Mouse (Mus musculus) activated CD4-positive, CD25-positive, alpha-beta regulatory T cell, adult 4 months (primary cell): ENCODE measurements around the gene Akr1cl. TPM values are rescaled to one million over a fixed set of nuclear protein-coding genes. Genes with fewer than 3 reads are reported as not detected.
"Not testable (repeated sequence)": the region's sequence is repeated elsewhere in the genome, so short reads cannot be mapped to it uniquely, and the experiment has no call there.

ENCODE experiments used
- ATAC-seq: one replicate; pipeline ENCODE4 v1.8.0; 2017
- polyA plus RNA-seq, 2 experiments: library from polyadenylated mRNA; unstranded; fragments of 100-300 nt; shearing (Covaris generic); gene quantifications; one replicate each; pipeline ENCODE4 v1.2.1; 2017

Akr1cl gene
- polyA plus RNA-seq, result under 1 TPM in 1 of 2 experiments, not detected in 1; 0.58 TPM

DNA sequence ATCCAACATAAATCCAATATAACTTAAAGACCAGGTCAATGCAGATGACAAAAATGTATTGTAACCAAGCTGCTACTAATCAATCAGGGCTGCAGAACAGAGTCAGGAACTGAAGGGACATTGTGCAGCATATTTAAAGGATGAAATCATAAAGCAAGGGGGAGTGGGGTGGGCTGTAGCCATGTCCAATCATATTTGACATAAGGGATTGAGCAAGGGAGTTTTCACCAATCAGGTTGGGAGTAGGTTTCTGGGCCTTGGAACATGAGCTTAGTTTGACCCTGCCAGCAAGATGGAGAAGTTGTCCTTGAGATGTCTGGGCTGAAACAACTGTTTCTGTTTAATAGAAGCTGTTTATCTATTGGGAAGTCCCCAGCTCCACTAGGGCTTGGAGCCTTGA lies at the start of gene Akr1cl:
Akr1cl (minus strand) TSS at position 119 of the 400 bp plus-strand sequence.
- no peak for ATAC-seq

DNA sequence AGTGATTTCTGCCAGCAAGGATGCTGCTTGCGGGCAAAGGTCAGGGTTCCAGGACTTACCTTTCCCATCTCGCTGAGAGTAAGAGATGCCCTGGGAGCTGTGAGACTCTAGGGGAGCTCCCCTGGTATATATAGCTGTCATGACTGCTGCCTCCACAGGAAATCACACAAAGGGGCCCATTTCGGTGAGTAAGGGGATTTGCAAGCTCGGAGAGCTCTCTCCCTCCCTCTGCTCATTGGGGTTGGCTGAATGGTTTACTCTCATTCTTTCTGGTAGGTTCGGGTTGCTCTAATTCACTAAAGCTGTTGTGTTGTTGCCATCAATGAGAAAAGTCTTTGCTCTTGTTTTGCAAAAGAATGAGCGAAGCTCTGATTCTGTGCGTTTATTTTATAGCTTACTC lies 49.6 kb upstream of the Akr1cl start, which contains the start of gene Crygb:
Crygb (minus strand) TSS at position 101 of the 400 bp plus-strand sequence.
- no peak for ATAC-seq

DNA sequence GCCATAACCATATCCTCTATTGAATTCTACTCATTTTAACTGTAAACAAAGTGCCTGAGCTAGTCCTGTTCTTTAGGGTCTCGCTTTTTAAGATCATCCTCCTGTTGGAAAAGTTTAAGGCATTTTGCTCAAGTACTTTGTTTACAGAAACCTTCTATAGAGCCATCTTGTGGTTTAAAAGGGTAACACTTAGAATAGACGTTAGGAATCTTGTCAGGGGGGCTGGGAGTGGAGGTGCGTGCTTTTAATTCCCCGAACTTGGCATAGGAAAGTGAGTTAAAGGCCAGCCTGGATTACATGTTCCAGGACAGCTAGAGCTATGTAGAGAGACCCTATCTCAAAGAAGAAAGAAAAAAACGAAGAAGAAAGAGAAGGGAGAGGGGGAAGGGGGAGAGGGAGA lies 43.0 kb upstream of the Akr1cl start:
- no peak for ATAC-seq

DNA sequence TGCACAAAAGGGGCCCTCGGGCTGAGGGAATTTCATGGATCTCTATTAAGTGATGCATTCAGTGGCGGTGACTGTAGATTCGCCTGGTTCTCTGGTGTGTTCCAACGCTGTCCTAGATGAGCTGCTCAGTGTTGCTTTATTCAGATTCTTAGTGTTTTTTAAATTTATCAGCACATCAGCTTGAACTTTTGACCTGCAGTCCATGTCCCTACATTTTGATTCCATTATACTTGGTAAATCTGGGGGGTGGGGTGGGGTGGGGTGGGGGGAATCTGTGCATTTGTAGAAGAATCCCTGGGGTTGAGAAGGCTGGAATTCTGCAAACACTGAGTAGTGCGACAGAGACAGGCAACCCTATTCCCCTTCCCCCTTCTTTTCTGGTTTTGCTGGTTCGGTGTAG lies 41.0 kb upstream of the Akr1cl start, which contains the start of gene Crygc:
Crygc (minus strand) TSS at position 101 of the 400 bp plus-strand sequence.
- ATAC-seq, result no peak

DNA sequence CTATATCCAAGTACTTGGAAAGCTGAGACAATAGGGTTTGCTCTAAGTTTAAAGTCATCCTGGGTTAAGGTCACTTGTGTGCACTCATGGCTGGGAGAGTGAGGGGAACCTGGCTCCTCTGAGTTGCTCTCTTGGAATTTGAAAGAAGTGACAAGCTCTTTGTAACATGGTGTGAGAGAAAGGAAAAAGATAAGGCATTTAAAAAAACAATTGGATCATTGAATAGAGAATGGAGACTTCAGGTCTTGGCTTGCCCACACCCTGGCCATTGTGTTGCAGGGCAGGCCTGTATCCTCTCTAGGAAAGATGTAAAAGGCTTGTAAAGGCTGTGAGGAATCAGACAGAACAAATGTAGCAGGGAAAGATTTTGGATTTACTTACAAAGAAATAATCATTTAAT lies 35.3 kb upstream of the Akr1cl start:
- ATAC-seq, result no peak

DNA sequence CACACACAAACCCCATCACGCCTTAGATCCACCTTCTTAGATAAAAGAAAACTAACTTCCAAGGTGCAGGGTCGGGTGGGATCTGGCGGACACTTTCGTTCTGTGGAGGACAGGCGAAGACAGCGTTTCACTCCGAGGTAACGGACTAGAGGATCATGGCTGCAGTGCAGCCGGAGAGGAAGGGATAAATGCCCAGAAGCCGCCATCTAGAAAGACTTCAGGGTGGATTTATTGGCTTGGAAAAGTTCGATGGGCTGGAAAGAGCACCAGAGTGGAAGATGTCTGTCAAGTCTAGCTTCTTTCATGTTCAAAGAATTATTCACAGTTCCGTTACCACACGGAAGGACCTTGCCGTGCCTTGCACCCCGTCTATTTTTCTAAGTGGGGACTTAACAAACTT lies 31.6 kb upstream of the Akr1cl start:
- no peak for ATAC-seq

DNA sequence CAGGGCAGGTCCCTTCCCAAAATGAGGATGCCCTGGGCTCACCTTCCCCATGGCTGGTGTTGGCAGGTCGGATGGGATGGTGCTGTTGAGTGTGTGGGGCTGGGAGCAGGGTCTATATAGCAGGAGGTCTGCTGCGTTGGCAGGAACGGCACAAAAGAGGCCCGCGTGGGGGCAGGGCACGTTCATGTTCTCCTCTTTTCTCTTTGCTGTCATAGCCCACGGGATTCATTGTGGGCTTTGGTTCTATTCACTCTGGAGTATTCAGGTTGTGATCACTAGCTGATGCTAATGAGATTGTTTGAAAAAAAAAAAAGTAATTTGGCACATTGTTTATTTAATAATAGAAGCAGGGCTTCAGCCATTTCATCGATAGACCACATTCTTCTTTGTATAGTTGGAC lies 30.8 kb upstream of the Akr1cl start, which contains the start of gene Crygd:
Crygd (minus strand) TSS at position 101 of the 400 bp plus-strand sequence.
- no peak for ATAC-seq

DNA sequence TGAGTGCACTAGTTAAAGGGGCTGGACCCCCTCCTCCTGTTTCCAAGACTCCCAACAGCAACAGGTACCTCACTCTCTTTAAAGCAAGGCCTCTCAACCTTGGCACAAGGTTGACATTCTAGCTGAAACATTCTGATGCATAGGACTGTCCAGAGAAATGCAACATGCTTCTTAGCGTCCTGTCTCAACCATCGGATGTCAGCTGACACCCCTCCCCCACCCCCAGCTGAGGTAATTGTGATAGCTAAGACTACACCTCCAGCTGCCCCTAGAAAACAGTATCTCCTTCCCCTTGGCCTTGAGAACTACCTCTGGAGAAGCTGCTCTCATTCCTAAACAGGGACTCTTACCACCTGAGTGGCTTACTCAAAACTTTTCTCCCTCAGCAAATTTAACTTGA lies 19.6 kb upstream of the Akr1cl start:
- no peak for ATAC-seq

DNA sequence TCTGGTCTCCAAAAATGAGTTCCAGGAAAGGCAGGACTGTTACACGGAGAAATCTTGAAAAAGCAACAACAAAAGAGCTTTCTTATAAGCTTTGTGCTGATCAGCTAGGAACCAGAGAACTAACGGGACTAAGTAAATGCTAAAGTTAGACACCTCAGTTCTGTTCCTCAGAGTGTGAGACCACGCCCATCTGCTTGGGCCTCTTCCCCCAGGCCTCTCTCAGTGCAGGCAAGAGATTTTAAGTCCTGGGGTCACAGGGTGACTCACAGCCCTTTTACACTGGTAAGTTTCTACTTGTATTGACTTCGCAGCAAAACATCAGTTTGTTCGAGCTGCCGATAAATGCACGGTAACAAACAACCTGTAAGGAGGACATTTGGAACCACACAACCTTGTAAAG lies 19.1 kb upstream of the Akr1cl start:
- ATAC-seq, result no peak

DNA sequence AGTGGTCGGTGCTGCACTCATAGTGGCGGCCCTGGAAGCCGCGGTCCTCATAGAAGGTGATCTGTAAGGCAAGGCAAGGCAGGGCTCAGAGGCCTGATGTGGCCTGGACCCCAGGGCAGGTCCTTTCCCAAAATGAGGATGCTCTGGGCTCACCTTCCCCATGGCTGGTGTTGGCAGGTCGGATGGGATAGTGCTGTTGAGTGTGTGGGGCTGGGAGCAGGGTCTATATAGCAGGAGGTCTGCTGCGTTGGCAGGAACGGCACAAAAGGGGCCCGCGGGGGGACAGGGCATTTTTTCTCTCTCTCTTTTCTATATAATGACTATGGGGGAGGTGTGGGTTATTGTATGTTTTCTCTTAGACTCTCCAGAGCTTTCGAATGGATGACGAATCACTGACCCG lies 18.4 kb upstream of the Akr1cl start, which contains the start of gene Cryge:
Cryge (minus strand) TSS at position 198 of the 400 bp plus-strand sequence.
- ATAC-seq, result not testable (repeated sequence)

DNA sequence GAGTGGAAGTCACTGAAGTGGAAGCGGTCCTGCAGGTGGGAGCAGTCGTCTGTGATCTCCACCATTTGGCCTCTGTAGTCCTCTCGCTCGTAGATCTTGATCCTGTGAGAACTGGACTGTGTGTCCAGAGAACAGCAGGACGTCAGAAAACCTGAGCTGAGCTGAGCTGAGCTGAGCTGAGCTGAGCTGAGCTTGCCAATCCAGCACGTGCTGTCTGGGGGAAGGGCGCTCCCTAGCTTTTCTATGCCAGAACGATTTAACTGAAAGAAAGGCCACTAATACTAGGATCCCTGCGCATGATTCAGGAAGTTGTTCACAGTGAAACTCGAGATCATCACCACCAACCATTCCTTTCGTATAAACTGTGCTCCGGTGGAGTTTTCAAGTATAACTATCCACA lies 16.2 kb upstream of the Akr1cl start:
- ATAC-seq, result no peak

DNA sequence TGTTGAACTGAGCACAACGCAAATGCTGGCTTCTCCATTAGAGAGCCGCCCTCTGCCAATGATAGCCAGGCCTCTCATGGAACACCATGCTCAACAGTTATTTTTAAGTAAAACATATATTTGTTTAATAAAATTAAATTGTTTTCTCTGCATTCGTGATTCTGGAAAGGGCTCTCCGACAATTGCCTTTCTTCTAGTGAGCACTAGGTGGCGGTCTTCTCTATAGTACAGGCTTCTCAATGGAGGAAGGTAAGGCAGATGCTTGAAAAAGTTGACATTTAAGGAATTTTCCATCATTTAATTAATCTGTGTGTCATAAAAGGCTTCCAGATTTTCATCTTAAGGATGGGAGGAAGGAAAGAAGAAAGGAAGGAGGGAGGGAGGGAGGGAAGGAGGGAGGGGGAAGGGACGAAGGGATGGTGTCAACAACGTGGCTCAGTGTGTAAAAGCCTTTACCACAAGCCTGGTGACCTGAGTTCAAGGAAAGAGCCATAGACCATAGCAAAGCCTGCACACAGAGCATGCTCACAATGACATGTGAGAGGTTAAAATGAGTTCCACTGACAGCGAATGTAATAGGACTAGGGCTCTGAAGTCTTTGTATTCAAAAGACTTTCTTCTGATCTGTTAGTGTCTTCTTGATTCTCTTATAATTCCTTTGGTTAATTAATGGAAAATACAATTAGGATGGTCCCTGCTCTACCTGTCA lies 14.0 kb upstream of the Akr1cl start:
- no peak for ATAC-seq

DNA sequence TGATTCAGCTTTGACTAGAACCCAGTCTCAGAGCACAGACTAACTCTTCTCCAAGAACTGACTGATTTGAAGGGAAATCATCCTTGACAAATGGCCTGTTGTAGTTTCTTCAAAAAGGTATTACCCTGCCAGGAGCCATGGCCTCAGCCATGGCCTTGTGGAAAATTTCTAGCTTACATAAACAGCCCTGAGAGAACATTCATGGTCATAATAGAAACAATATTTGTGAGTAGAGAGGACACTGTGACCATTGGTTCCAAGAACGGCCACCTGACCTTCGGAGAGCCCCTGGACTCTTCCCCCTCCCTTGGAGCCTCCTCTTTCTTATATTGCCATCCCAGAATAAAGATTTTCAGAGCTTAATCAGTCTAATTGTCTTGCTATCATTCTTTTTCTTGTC lies 10.9 kb upstream of the Akr1cl start:
- ATAC-seq, result no peak

DNA sequence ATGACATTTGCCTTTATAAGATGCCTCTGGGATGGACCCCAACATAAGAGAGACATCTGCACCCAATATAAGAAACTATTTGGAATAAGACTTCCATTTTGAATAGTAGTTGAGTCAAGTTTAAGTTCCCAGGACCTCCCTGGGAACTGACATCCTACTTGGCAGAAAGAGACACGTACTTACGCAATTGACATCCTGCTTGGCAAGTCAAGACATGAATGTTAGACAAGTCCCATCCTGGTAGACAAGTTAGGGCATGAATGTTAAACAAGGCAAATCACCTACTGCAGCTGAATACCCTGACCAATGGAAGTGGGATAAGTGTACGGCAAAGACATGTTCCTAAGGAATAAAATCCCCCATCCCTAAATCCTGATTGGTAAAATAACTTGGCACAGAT lies 9.3 kb upstream of the Akr1cl start:
- ATAC-seq, result no peak

DNA sequence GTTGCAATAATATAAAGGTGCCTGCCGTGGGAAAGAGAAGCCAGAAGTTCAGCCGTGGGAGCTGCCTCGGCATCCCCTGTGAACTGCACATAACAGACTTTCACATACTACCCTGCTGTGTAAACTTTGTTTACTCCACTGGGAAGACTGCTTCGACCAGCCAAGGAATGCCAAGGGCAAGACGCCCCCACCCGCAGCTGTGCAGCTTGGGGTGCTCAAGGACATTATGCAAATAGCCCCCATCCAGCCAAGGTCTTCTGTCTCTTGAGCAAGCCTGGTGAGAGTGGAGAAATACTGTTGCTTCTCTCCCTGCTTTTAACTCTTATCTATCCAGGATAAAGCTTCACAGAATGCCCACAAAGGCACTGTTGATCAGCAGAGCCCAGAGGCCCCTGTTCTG lies 8.2 kb upstream of the Akr1cl start:
- ATAC-seq, result no peak

DNA sequence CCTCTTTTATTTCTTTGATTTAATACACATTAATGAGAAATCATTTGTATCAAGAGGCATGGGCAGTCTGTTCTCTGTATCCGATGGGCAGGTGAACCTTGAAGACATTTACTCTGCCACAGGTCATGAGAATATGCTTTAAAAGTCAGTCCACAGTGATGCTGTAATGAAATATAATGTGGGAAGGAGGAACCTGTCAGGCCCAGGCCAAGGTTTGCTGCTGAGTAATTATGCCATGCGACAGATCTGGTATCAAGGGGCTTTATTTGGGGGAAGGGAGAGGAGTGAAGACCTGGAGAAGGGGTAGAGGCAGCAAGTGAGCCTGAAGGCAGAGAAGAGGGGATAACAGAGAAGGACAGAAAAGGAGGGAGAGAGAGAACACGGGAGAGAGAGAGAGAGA lies 7.1 kb upstream of the Akr1cl start:
- no peak for ATAC-seq

DNA sequence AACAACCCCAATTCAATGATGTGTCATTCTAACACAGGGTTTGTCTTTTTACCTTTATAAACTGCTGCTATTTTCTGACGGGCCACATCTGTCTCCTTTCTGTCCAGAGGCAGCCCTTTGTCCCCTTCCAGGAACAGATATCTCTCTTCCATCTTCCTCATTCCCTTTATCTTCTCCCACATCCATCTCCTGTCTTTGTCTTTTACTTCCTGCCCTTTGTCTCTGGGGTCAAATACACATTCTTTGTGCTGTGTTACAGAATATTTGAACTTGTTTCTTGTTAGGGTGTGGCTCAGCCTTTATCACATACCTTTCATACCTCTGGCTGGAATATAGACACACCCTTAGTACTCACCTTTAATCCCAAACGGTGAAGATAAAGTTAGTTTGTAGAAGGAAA lies 5.0 kb upstream of the Akr1cl start:
- ATAC-seq, result no peak

DNA sequence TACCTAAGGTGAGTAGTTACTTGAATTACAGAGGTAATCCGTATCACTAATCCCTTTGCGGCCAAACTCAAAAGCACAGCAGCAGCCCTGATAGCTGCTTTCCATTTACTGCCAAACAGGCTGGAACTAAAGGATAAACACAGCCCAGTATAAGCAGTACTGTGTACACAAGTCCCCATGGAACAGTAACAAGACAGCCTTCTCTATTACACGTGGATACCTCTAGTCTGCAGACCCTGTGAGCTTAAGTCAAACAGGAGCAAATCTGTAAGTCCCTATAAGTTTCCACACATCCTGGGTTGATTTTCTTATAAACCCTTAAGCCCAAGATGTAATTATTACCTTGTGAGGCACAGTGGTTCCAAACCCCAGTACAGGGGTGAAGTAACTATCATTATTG lies 3.0 kb upstream of the Akr1cl start:
- no peak for ATAC-seq

DNA sequence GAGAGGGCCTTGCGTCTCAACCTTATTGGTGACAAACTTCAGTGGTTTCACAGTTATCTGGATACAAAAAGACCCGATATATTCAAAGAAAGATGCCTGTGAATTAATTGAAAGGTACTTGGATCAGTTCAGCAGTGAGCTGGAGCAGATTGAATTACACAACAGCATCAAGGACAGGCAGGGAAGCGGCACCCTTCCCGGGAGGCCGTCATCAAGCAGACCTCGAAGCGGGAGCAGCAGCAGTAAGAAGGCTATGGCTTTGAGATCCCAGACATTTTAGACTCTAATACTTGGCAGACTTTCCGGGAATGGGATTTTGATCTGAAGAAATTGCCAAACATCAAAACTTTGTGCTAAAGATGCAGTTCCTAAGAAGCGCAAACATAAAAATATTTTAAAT lies 4.4 kb downstream of the Akr1cl start:
- no peak for ATAC-seq

DNA sequence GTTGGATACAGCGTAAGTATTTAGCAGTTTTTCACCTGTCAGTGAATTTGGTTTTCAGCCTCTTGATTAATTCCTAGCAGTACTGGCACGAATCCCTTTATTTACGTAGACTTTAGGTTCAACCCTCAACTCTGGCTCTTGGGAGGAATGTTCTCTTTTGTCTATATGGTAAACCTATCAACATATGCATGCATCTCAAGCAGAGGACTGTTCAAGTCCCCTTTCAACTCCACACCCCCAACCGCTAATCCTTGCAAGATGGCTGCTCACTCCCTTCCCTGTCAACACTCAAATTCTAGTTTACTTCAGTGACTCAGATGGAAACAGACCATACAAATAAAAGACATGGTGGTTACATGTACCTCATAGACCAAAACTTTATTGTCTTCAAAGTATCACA lies 19.8 kb downstream of the Akr1cl start:
- no peak for ATAC-seq

DNA sequence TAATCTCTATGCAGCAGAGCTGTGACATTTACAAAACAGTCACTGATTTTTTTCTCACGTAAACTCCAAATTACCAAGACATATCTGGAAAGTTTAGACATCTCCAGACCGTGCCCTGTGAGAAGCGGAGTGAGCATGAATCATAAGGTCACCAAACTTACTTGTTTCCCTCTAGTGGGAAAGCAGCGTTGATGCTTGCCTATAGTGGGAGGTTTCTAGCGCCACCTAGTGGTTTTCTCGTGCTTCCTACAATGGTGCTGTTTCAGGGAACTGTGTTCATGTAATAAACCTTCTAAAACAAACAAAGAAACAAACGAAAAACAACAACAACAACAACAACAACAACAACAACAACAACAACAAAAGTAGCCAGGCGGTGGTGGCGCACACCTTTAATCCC lies 22.4 kb downstream of the Akr1cl start:
- ATAC-seq, result peak; percentile 92

DNA sequence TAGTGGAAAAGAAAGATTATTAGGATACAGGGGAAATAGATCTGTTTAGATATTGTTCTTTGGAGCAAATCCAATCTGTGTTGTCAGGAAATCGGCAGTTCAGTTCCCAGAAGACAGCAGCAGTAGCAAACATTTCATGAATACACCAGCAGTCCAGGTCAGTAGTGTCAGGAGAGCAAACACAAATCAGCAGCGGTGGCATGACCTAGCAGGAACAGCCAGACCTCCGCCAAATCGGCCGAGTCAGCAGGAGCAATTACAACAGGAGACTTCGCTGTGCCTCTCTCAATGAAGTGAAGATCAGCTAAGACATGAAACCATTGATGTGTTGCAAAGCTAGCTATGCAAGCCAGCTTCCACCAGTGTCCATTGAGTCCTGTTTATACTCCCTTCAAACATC lies 27.0 kb downstream of the Akr1cl start:
- no peak for ATAC-seq

DNA sequence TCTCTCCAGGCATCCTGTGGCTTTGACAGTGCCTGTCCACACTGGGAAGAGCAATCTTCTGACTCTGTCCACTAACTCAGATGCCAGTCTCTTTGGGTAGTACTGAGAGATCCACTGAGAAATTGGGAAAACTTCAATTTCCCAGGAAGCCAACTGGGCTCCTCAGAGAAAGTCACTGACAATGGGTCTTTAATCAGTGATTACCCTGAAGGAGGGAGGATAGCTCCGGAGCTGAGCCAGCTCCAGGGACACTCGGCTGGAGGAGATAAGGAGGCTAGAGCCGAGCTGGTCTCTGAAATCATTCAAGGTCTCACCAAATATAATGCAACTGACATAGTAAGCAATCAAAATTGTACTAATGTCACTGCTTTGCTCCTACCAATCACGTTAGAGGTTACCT lies 28.0 kb downstream of the Akr1cl start:
- no peak for ATAC-seq

DNA sequence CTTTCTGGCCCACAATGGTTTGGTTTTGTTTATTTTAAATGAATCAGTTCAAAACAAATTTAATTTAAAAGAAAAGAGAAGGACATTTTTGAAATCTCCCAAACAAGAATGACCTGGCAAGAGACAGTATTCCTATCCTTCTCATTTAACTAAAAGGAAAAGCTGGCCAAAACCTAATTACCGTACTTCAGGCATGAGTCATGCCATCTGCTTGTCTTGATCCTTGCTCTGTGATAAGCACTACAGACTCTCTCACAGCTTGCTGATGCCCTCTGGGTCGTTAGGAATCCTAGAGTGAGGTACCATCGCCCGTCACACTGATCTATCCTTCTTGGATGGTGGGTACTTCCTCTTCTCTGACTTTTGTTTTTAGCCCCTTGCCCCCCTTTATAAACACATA lies 39.4 kb downstream of the Akr1cl start:
- ATAC-seq, result no peak

DNA sequence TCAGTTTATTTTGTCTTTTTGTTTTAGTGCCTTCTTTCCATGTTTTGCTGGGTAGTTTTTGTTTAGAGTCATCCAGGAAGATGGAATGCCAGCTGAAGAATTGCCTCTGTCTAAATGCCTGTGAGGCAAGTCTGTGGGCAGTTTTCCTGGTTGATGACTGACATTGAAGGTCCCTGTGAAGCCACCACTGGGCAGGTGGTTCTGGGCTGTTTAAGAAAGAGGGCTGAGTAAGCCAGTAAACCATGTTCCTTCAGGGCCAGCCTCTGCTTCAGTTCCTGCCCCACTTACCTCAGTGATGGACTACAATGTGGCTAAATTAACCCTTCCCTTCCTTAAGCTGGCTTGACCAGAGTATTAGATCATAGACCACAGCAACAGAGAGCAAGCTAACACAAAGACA lies 44.4 kb downstream of the Akr1cl start:
- no peak for ATAC-seq
